Mouse (Mus musculus) heart, adult 2 months (tissue): Measurements from ENCODE around the gene Cdk17. TPM values are rescaled to one million over a fixed set of nuclear protein-coding genes. Genes with fewer than 3 reads are reported as not detected.
A peak's percentile ranks its signal among the peaks of the same experiment; 100 is the strongest.

Source experiments
- DNase-seq, 2 experiments: peaks; one replicate each; pipeline ENCODE4 v3.0.0; 2021
- H3K27ac ChIP-seq: fragments of 200-600 bp; 2 replicates; pipeline ENCODE4 v1.8.1; 2022
- H3K27me3 ChIP-seq: fragments of 200-500 bp; 2 replicates; pipeline ENCODE4 v1.6.1; 2012; ENCODE audit warnings: mild to moderate bottlenecking, low read length, inconsistent platforms, mixed read lengths; ENCODE audit not compliant: control insufficient read depth, insufficient read depth
- H3K36me3 ChIP-seq: fragments of 200-500 bp; 2 replicates; pipeline ENCODE4 v1.6.1; 2012; ENCODE audit warnings: low read length, inconsistent platforms; ENCODE audit not compliant: control insufficient read depth, insufficient read depth
- H3K4me1 ChIP-seq: fragments of 200-500 bp; 2 replicates; pipeline ENCODE4 v1.6.1; 2011; ENCODE audit warnings: low read length; ENCODE audit not compliant: control insufficient read depth, insufficient read depth
- H3K4me3 ChIP-seq: fragments of 200-600 bp; 2 replicates; pipeline ENCODE4 v1.8.1; 2022
- H3K79me2 ChIP-seq: fragments of 200-500 bp; replicated peaks from 2 replicates; pipeline ENCODE4 v1.6.1; 2012; ENCODE audit warnings: mild to moderate bottlenecking, inconsistent platforms, low read length, moderate library complexity, mixed read lengths; ENCODE audit not compliant: control insufficient read depth, insufficient read depth
- H3K9ac ChIP-seq: fragments of 200-500 bp; 2 replicates; pipeline ENCODE4 v1.6.1; 2012; ENCODE audit warnings: low read depth, mild to moderate bottlenecking, control low read depth, inconsistent platforms, low read length, mixed read lengths
- CTCF ChIP-seq: fragments of 200-600 bp; IDR thresholded peaks from 2 replicates; pipeline ENCODE4 v1.8.1; 2022; ENCODE audit warnings: antibody characterized with exemption, mild to moderate bottlenecking, moderate library complexity
- EP300 ChIP-seq: fragments of 200-500 bp; IDR thresholded peaks from 2 replicates; pipeline ENCODE4 v1.6.1; 2011; ENCODE audit warnings: low read depth, low read length, control low read depth; ENCODE audit not compliant: insufficient read depth
- POLR2A ChIP-seq: fragments of 200-500 bp; IDR thresholded peaks from 2 replicates; pipeline ENCODE4 v1.6.1; 2011; ENCODE audit warnings: mild to moderate bottlenecking, low read depth, low read length, control low read depth; ENCODE audit not compliant: insufficient read depth
- WGBS: fragments of 180-500 bp; shearing (Covaris S2); methylation state at CpG from one replicate; pipeline ENCODE4 v1.1.7; 2018; 5-methylcytosine and 5-hydroxymethylcytosine counted together
- intact Hi-C: fragments of 180-260 bp; cut with DNase I; formaldehyde crosslinking; loops from one replicate; pipeline ENCODE4 v1.15.1; 2025
- polyA plus RNA-seq: library from polyadenylated mRNA; depleted of rRNA; stranded (reverse); fragments of >200 nt; gene quantifications from 2 replicates; pipeline ENCODE4 v1.2.3, GENCODE M21; 2012
- total RNA-seq, 2 experiments: library from RNA; stranded (reverse); gene quantifications; 2 replicates each; pipeline ENCODE4 v1.2.3; 2021

Gene Cdk17
- total and polyA plus RNA-seq, 3 experiments, result 14.3 to 18.8 (median 16.6) TPM

- Histone ChIP-seq H3K4me1 (no peaks in the 10 kb centered on the region), H3K9ac (no peak overlapping the region), H3K79me2 (no peaks in the 10 kb centered on the region), H3K4me3 (no peak overlapping the region), H3K36me3 (no peaks in the 10 kb centered on the region), H3K27me3 (no peaks in the 10 kb centered on the region), H3K27ac (no peak overlapping the region)
- DNase-seq, result no peak
- 43% methylated on average over 3 of the region's 3 CpGs for WGBS
- TF ChIP-seq CTCF, result no peak
- TF ChIP-seq EP300, result no peak
- TF ChIP-seq POLR2A, result no peak
- intact Hi-C loops, result no loop called here
Observed at GRCm38 (mm10) chr10:93116636-93117035, 44.0 kb upstream of the Cdk17 start.

- Histone ChIP-seq H3K27me3 (no peaks in the 10 kb centered on the region), H3K9ac (no peak overlapping the region), H3K4me1 (peaks cover 6% of the 10 kb centered on the region), H3K27ac (no peak overlapping the region), H3K79me2 (no peaks in the 10 kb centered on the region), H3K4me3 (no peak overlapping the region), H3K36me3 (peaks cover 6% of the 10 kb centered on the region)
- no peak for DNase-seq
- TF ChIP-seq POLR2A (no peak), EP300 (no peak), CTCF (no peak)
- intact Hi-C loops, result loop anchor here (2.0 kb wide), 1 partner anchor 23 kb away; no protein-coding TSS in a partner anchor
- WGBS, result 76% methylated on average over 5 of the region's 5 CpGs
Observed at GRCm38 (mm10) chr10:93119809-93120208, 40.9 kb upstream of the Cdk17 start.

- Histone ChIP-seq H3K27me3 (no peaks in the 10 kb centered on the region), H3K36me3 (peaks cover 8% of the 10 kb centered on the region), H3K27ac (no peak overlapping the region), H3K9ac (no peak overlapping the region), H3K4me1 (peaks cover 10% of the 10 kb centered on the region), H3K4me3 (no peak overlapping the region), H3K79me2 (no peaks in the 10 kb centered on the region)
- DNase-seq, result no peak
- 91% methylated on average over 6 of the region's 6 CpGs for WGBS
- intact Hi-C loops, result no loop called here
- no peak for TF ChIP-seq CTCF
- TF ChIP-seq POLR2A, result no peak
Observed at GRCm38 (mm10) chr10:93121262-93121860, 39.3 kb upstream of the Cdk17 start.

- Histone ChIP-seq H3K27ac (peak overlapping the region; percentile 73), H3K27me3 (no peaks in the 10 kb centered on the region), H3K9ac (no peak overlapping the region), H3K79me2 (no peaks in the 10 kb centered on the region), H3K4me1 (peaks cover 10% of the 10 kb centered on the region), H3K4me3 (no peak overlapping the region), H3K36me3 (peaks cover 8% of the 10 kb centered on the region)
- intact Hi-C loops, result loop anchor here (2.0 kb wide), 2 partner anchors 38 to 52 kb away; partner anchors contain the start of gene Cdk17
- WGBS, result 56% methylated on average over 12 of the region's 12 CpGs
- TF ChIP-seq POLR2A, result no peak
- no peak for TF ChIP-seq CTCF
- TF ChIP-seq EP300, result no peak
- DNase-seq, result no peak
Observed at GRCm38 (mm10) chr10:93122399-93123184, 38.1 kb upstream of the Cdk17 start.

- Histone ChIP-seq H3K79me2 (no peaks in the 10 kb centered on the region), H3K4me1 (peaks cover 10% of the 10 kb centered on the region), H3K27ac (peak overlapping the region; percentile 73), H3K27me3 (no peaks in the 10 kb centered on the region), H3K4me3 (no peak overlapping the region), H3K36me3 (peaks cover 8% of the 10 kb centered on the region), H3K9ac (no peak overlapping the region)
- 57% methylated on average over 4 of the region's 4 CpGs for WGBS
- intact Hi-C loops, result loop anchor here (2.0 kb wide), 2 partner anchors 37 to 53 kb away; partner anchors contain the start of gene Cdk17
- TF ChIP-seq CTCF (no peak), POLR2A (no peak), EP300 (no peak)
- DNase-seq, result no peak
Observed at GRCm38 (mm10) chr10:93123310-93123709, 37.4 kb upstream of the Cdk17 start.

GRCm38 (mm10) chr10:93123957-93124613 is 36.6 kb upstream of the Cdk17 start:
- Histone ChIP-seq H3K4me1 (peaks cover 10% of the 10 kb centered on the region), H3K9ac (no peak overlapping the region), H3K36me3 (peaks cover 8% of the 10 kb centered on the region), H3K27me3 (no peaks in the 10 kb centered on the region), H3K27ac (peak overlapping the region; percentile 73), H3K4me3 (no peak overlapping the region), H3K79me2 (no peaks in the 10 kb centered on the region)
- 23% methylated on average over 12 of the region's 12 CpGs for WGBS
- TF ChIP-seq CTCF (no peak), EP300 (peak; percentile 98), POLR2A (peak; percentile 77)
- DNase-seq, result peak; percentile 60 to 84
- intact Hi-C loops, result loop anchor here (2.0 kb wide), 2 partner anchors 37 to 53 kb away; partner anchors contain the start of gene Cdk17
